Comparison of ENCODE assay signal across 8 mouse cellular contexts in genomic region chr7:139303280-139304011, GRCm38 (mm10). TPM values are rescaled to one million over a fixed set of nuclear protein-coding genes. Genes with fewer than 3 reads are reported as not detected.
DNase-seq lines count a peak whose midpoint lies in the region; ATAC-seq and TF ChIP-seq lines count a peak whose summit lies in the region.

No protein-coding gene starts in this region.

- no peak for TF ChIP-seq POLR2A in bone marrow macrophage, adult 2 months (IDR thresholded peaks at IDR 0.05; ENCODE audit: borderline replicate concordance, low read depth, low read length)

- TF ChIP-seq CTCF in bone marrow macrophage, adult 2 months (IDR thresholded peaks at IDR 0.05; ENCODE audit: low read depth, low read length): peak; percentile 94
- TF ChIP-seq CTCF in kidney, postnatal 0 days (IDR thresholded peaks at IDR 0.05; ENCODE audit: low read depth): peak; percentile 99
- peak; percentile 98 for TF ChIP-seq CTCF in stomach, postnatal 0 days (IDR thresholded peaks at IDR 0.05; ENCODE audit: low read depth)

- H3K9ac ChIP-seq in heart, embryonic 14.5 days (ENCODE audit: low read length): no peak overlapping the region; the same call in 1 of the 2 replicates
- H3K9ac ChIP-seq in kidney, postnatal 0 days (ENCODE audit: low read depth, low read length): no peak overlapping the region
- H3K9ac ChIP-seq in liver, embryonic 11.5 days (ENCODE audit: low read depth, low read length): no peak overlapping the region
- no peak overlapping the region for H3K9ac ChIP-seq in stomach, postnatal 0 days (ENCODE audit: low read length)

- no peaks in the 10 kb centered on the region for H3K27me3 ChIP-seq in heart, embryonic 14.5 days (ENCODE audit: control insufficient read depth, insufficient read depth, low read length)
- no peaks in the 10 kb centered on the region for H3K27me3 ChIP-seq in kidney, postnatal 0 days (ENCODE audit: insufficient read depth, low read length)
- H3K27me3 ChIP-seq in liver, embryonic 11.5 days (replicated peaks; ENCODE audit: control insufficient read depth, insufficient read depth, low read length): no peaks in the 10 kb centered on the region
- no peaks in the 10 kb centered on the region for H3K27me3 ChIP-seq in stomach, postnatal 0 days (ENCODE audit: control insufficient read depth, insufficient read depth, low read length)

- no peaks in the 10 kb centered on the region for H3K4me1 ChIP-seq in bone marrow macrophage, adult 2 months (ENCODE audit: control insufficient read depth, insufficient read depth, low read length)
- H3K4me1 ChIP-seq in heart, embryonic 14.5 days (ENCODE audit: control insufficient read depth in 2 of 2, insufficient read depth in 2 of 2, low read length in 2 of 2): peaks cover 28 to 40% of the 10 kb centered on the region in 2 experiments
- no peaks in the 10 kb centered on the region for H3K4me1 ChIP-seq in kidney, postnatal 0 days (replicated peaks; ENCODE audit: insufficient read depth, low read length)
- H3K4me1 ChIP-seq in liver, embryonic 11.5 days (replicated peaks; ENCODE audit: control insufficient read depth, insufficient read depth, low read length): peaks cover under 1% of the 10 kb centered on the region; the same call in 1 of the 2 replicates
- 0 out of 2 replicates have a peak, but pooled peaks cover 2% of the 10 kb centered on the region for H3K4me1 ChIP-seq in stomach, postnatal 0 days (replicated peaks; ENCODE audit: control insufficient read depth, insufficient read depth)

- no peak for TF ChIP-seq EP300 in stomach, postnatal 0 days (optimal IDR thresholded peaks at IDR 0.05)

- ATAC-seq in erythroid progenitor cell, adult 5-6 weeks (replicated peaks; ENCODE audit: low FRiP score, poor library complexity, severe bottlenecking): peak; percentile 56
- peak; percentile 52 for ATAC-seq in heart, embryonic 14.5 days (ENCODE audit: insufficient number of reproducible peaks, insufficient read depth, low FRiP score, low read depth)
- peak; percentile 60 for ATAC-seq in kidney, postnatal 0 days (replicated peaks; ENCODE audit: low FRiP score, low read depth)
- peak; percentile 41; the same call in 1 of the 2 replicates for ATAC-seq in liver, embryonic 11.5 days (replicated peaks; ENCODE audit: low FRiP score)
- peak; percentile 69 for ATAC-seq in stomach, postnatal 0 days (ENCODE audit: low FRiP score, low TSS enrichment)

- no peaks in the 10 kb centered on the region for H3K36me3 ChIP-seq in heart, embryonic 14.5 days (ENCODE audit: control insufficient read depth, insufficient read depth, low read length)
- H3K36me3 ChIP-seq in kidney, postnatal 0 days (ENCODE audit: insufficient read depth, low read length): no peaks in the 10 kb centered on the region
- H3K36me3 ChIP-seq in liver, embryonic 11.5 days (ENCODE audit: control insufficient read depth, insufficient read depth, low read length): no peaks in the 10 kb centered on the region
- no peaks in the 10 kb centered on the region for H3K36me3 ChIP-seq in stomach, postnatal 0 days (ENCODE audit: control insufficient read depth, insufficient read depth, low read length)

- H3K27ac ChIP-seq in bone marrow macrophage, adult 2 months (ENCODE audit: insufficient read depth, low read depth, low read length): no peak overlapping the region
- H3K27ac ChIP-seq in heart, embryonic 14.5 days (replicated peaks in 1 of 2; ENCODE audit: control insufficient read depth in 1 of 2, insufficient read depth in 1 of 2, low read depth in 2 of 2, low read length in 2 of 2): peak overlapping the region; percentile 82 to 86
- H3K27ac ChIP-seq in kidney, postnatal 0 days: no peak overlapping the region
- H3K27ac ChIP-seq in liver, embryonic 11.5 days (ENCODE audit: low read depth, low read length): no peak overlapping the region
- no peak overlapping the region for H3K27ac ChIP-seq in stomach, postnatal 0 days (replicated peaks)

- peak overlapping the region; percentile 11 for H3K4me2 ChIP-seq in heart, embryonic 14.5 days (ENCODE audit: low read length)
- no peak overlapping the region for H3K4me2 ChIP-seq in kidney, postnatal 0 days (ENCODE audit: low read length)
- no peak overlapping the region for H3K4me2 ChIP-seq in liver, embryonic 11.5 days
- no peak overlapping the region for H3K4me2 ChIP-seq in stomach, postnatal 0 days (replicated peaks; ENCODE audit: low read depth)

- DNase-seq in CD4-positive, CD25-positive, alpha-beta regulatory T cell, adult 2 months (ENCODE audit: low read depth, low spot score): peak; percentile 89
- peak; percentile 80 for DNase-seq in kidney, postnatal 0 days (ENCODE audit: low spot score)
- DNase-seq in liver, embryonic 11.5 days (ENCODE audit: low spot score): peak; percentile 81
- peak; percentile 65 to 81 for DNase-seq in natural killer cell, adult 2 months (ENCODE audit: low spot score in 2 of 2)
- DNase-seq in stomach, postnatal 0 days (ENCODE audit: low spot score): peak; percentile 89

- 12% methylated on average over 6 of the region's 6 CpGs for WGBS in heart, embryonic 14.5 days
- 40% methylated on average over 6 of the region's 6 CpGs for WGBS in kidney, postnatal 0 days
- 39% methylated on average over 6 of the region's 6 CpGs for WGBS in liver, embryonic 11.5 days
- WGBS in stomach, postnatal 0 days: 34% methylated on average over 6 of the region's 6 CpGs

- no peak overlapping the region for H3K4me3 ChIP-seq in bone marrow macrophage, adult 2 months (ENCODE audit: insufficient read depth, low read length)
- H3K4me3 ChIP-seq in heart, embryonic 14.5 days (ENCODE audit: control insufficient read depth in 1 of 2, insufficient read depth in 1 of 2, low read depth in 1 of 2, low read length in 2 of 2): no peak overlapping the region
- no peak overlapping the region for H3K4me3 ChIP-seq in kidney, postnatal 0 days (replicated peaks; ENCODE audit: low read depth, low read length)
- no peak overlapping the region for H3K4me3 ChIP-seq in liver, embryonic 11.5 days (ENCODE audit: low read depth, low read length)
- H3K4me3 ChIP-seq in stomach, postnatal 0 days (ENCODE audit: low read depth, low read length): no peak overlapping the region

- no peaks in the 10 kb centered on the region for H3K9me3 ChIP-seq in heart, embryonic 14.5 days (ENCODE audit: control insufficient read depth, low read length)
- no peaks in the 10 kb centered on the region for H3K9me3 ChIP-seq in kidney, postnatal 0 days (replicated peaks; ENCODE audit: low read length)
- no peaks in the 10 kb centered on the region for H3K9me3 ChIP-seq in liver, embryonic 11.5 days (ENCODE audit: control insufficient read depth, low read length)
- no peaks in the 10 kb centered on the region for H3K9me3 ChIP-seq in stomach, postnatal 0 days (ENCODE audit: control insufficient read depth, low read length)

RNA-seq across cellular contexts. Expression of gene Pwwp2b, which starts 55.2 kb away (rescaled TPM):
- polyA plus RNA-seq in bone marrow macrophage, adult 2 months (2012; ENCODE audit: insufficient read depth, insufficient read length, missing spikeins): 11.4 and 13.0 TPM in 2 replicates
- total RNA-seq in erythroid progenitor cell, adult 5-6 weeks (2015; ENCODE audit: low replicate concordance): 2.5 TPM in 1 of 2 replicates, not detected in the other
- total RNA-seq in erythroid progenitor cell, adult 5-6 weeks (2017; ENCODE audit: low replicate concordance): 0.26 TPM in 1 of 2 replicates, not detected in the other
- polyA plus RNA-seq in heart, embryonic 14.5 days (2014; fragmentation: Nextera tagmentation; extraction: Ambion mirVana): 6.9 and 7.4 TPM in 2 replicates
- 9.4 and 10.2 TPM in 2 replicates for polyA plus RNA-seq in kidney, postnatal 0 days (2015; fragmentation: Nextera tagmentation; extraction: Ambion mirVana)
- 3.3 and 3.5 TPM in 2 replicates for polyA plus RNA-seq in liver, embryonic 11.5 days (2014; fragmentation: Nextera tagmentation; extraction: Ambion mirVana)
- polyA plus RNA-seq in stomach, postnatal 0 days (2015; fragmentation: Nextera tagmentation; extraction: Ambion mirVana): 16.0 and 17.2 TPM in 2 replicates

Comparison
In these comparisons a context has a peak if more than half of its experiments do, and no peak if none do; other contexts are left out.
1. H3K27ac ChIP-seq: peak in heart, embryonic 14.5 days (2 of 2); none in bone marrow macrophage, adult 2 months (single experiment), kidney, postnatal 0 days (single experiment), liver, embryonic 11.5 days (single experiment) and stomach, postnatal 0 days (single experiment).
2. Peak in every context shown above with its lines, with median percentiles within 50 percentile points of each other: DNase-seq, CTCF ChIP-seq and ATAC-seq.